Mouse (Mus musculus): ENCODE measurements around the gene Mup1. TPM values are rescaled to one million over a fixed set of nuclear protein-coding genes. Genes with fewer than 3 reads are reported as not detected.
"Not testable (repeated sequence)": the region's sequence is repeated elsewhere in the genome, so short reads cannot be mapped to it uniquely, and the experiment has no call there.

The Mup1 gene
- 1 to 10 TPM in 1 of 4 experiments, not detected in 3; 1.8 TPM for total RNA-seq (2022)

DNA sequence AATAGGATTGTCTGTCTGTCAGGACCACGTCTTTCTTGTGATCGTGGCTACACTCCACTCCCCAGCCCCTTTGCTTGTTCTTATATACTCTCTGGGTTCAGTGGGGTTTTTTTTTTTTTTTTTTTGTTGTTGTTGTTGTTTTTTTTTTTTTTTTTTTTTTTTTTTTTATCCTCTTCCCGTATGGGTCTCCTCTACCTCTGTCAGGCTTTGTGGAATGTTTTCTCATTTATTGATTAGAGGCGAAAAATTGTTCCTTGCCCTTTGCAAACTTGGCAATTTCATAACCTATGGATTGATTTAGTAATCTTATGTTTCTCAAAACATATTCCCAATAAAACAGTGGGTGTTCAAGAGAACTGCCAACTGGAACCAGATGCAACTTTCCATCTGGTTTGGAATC lies at the start of gene Mup1:
TSS of gene Mup1 (minus strand) at position 101 of the 400 bp plus-strand sequence.
- not testable (repeated sequence) for DNase-seq

Other genes starting within 250 kb of the Mup1 start
- 1 to 10 TPM in 2 of 4 experiments, under 1 TPM in 1, not detected in 1; 0.55 to 3.0 (median 2.4) TPM for gene Mup9, start 80.0 kb downstream of the Mup1 start, total RNA-seq (2022)
- gene Mup10, start 80.2 kb upstream of the Mup1 start, total RNA-seq (2022) = 1 to 10 TPM in 1 of 4 experiments, under 1 TPM in 1, not detected in 2; 0.46 to 9.0 TPM
- 1 to 10 TPM in 3 of 4 experiments, not detected in 1; 2.0 to 9.4 (median 2.7) TPM for gene Mup11, start 160.5 kb upstream of the Mup1 start, total RNA-seq (2022)
- 1 to 10 TPM in 1 of 4 experiments, under 1 TPM in 2, not detected in 1; 0.38 to 5.9 (median 0.77) TPM for gene Mup12, start 239.4 kb upstream of the Mup1 start, total RNA-seq (2022)

Measured in adrenal gland, adult 8-10 months (tissue).